Mouse (Mus musculus): ENCODE measurements around the gene Zfp873. TPM values are rescaled to one million over a fixed set of nuclear protein-coding genes. Genes with fewer than 3 reads are reported as not detected.

The Zfp873 gene
- polyA plus RNA-seq, 1 experiment from 2014 or later, result 9.1 TPM

Other genes starting within 250 kb of the Zfp873 start
- gene Gm4767, start 235.9 kb upstream of the Zfp873 start, polyA plus RNA-seq (2015; fragmentation: Nextera tagmentation; extraction: Ambion mirVana), result 2.4 and 2.5 TPM in 2 replicates
- gene Gm32687, start 184.2 kb upstream of the Zfp873 start, polyA plus RNA-seq (2015; fragmentation: Nextera tagmentation; extraction: Ambion mirVana), result 8.6 and 9.0 TPM in 2 replicates
- gene Zfp781, start 117.6 kb upstream of the Zfp873 start, polyA plus RNA-seq (2015; fragmentation: Nextera tagmentation; extraction: Ambion mirVana), result 3.0 TPM in 2 replicates
- gene BC024063, start 35.2 kb downstream of the Zfp873 start, polyA plus RNA-seq (2015; fragmentation: Nextera tagmentation; extraction: Ambion mirVana), result 3.7 and 4.5 TPM in 2 replicates
- gene AU041133, start 79.9 kb downstream of the Zfp873 start, polyA plus RNA-seq (2015; fragmentation: Nextera tagmentation; extraction: Ambion mirVana), result 5.9 and 6.4 TPM in 2 replicates
- 16.4 and 17.0 TPM in 2 replicates for gene Zfp938, start 193.2 kb downstream of the Zfp873 start, polyA plus RNA-seq (2015; fragmentation: Nextera tagmentation; extraction: Ambion mirVana)